Mouse (Mus musculus) testis, adult 2 months (tissue): ENCODE measurements around the gene Lsm14a. TPM values are rescaled to one million over a fixed set of nuclear protein-coding genes. Genes with fewer than 3 reads are reported as not detected.
A peak's percentile ranks its signal among the peaks of the same experiment; 100 is the strongest.

ENCODE experiments used
- H3K27ac ChIP-seq: fragments of 200-500 bp; 2 replicates; pipeline ENCODE4 v1.5.1; 2012; ENCODE audit warnings: low read depth, low read length; ENCODE audit not compliant: control insufficient read depth, insufficient read depth
- H3K27me3 ChIP-seq: fragments of 200-500 bp; 2 replicates; pipeline ENCODE4 v1.6.1; 2012; ENCODE audit warnings: mild to moderate bottlenecking, low read length, moderate library complexity; ENCODE audit not compliant: control insufficient read depth, insufficient read depth
- H3K36me3 ChIP-seq: fragments of 200-500 bp; 2 replicates; pipeline ENCODE4 v1.6.1; 2012; ENCODE audit warnings: mild to moderate bottlenecking, low read length; ENCODE audit not compliant: control insufficient read depth, insufficient read depth
- H3K4me1 ChIP-seq: fragments of 200-500 bp; 2 replicates; pipeline ENCODE4 v1.6.1; 2012; ENCODE audit warnings: low read length; ENCODE audit not compliant: control insufficient read depth, insufficient read depth
- H3K4me3 ChIP-seq: fragments of 200-500 bp; 2 replicates; pipeline ENCODE4 v1.5.1; 2012; ENCODE audit warnings: low read depth, mild to moderate bottlenecking, low read length, moderate library complexity, mixed read lengths; ENCODE audit not compliant: control insufficient read depth
- CTCF ChIP-seq: fragments of 200-500 bp; IDR thresholded peaks from 2 replicates; pipeline ENCODE4 v1.5.1; 2012; ENCODE audit warnings: low read depth, mild to moderate bottlenecking, inconsistent platforms, low read length, moderate library complexity; ENCODE audit not compliant: control insufficient read depth, insufficient read depth, insufficient replicate concordance
- POLR2A ChIP-seq: fragments of 200-500 bp; IDR thresholded peaks from 2 replicates; pipeline ENCODE4 v1.6.1; 2012; ENCODE audit warnings: low read depth, mild to moderate bottlenecking, inconsistent platforms, low read length, moderate library complexity; ENCODE audit not compliant: control insufficient read depth
- polyA plus RNA-seq: library from polyadenylated mRNA; depleted of rRNA; stranded (reverse); fragments of >200 nt; gene quantifications from 2 replicates; pipeline ENCODE4 v1.2.3, GENCODE M21; 2012; rRNA removed

Lsm14a gene
- polyA plus RNA-seq = 34.0 and 36.7 TPM in 2 replicates

DNA sequence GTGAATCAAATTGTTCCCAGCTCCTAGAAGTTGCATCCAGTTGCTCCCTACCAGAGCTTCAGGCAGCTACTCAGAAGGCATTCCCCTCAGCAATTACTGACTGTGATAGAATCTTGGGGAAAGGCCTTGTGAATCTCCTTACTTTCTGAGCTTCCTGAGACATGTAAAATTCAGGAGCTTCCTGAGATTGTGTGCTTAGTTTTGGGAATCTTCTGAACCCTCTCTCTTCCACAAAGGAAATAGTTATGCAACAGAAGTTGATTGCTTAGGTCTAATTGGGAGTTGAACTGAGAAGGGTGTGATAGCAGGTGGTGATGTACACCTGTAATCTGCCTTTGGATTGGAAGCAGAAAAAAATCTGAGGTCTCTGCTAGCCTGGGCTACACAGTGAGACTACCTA lies at the start of gene Lsm14a:
TSS of gene Lsm14a (minus strand) at position 101 of the 400 bp plus-strand sequence.
- Histone ChIP-seq H3K36me3 (no peaks in the 10 kb centered on the region), H3K27me3 (no peaks in the 10 kb centered on the region), H3K27ac (no peak within 1 kb of the TSS), H3K4me1 (peaks cover 7% of the 10 kb centered on the region), H3K4me3 (no peak within 1 kb of the TSS)
- TF ChIP-seq POLR2A (no peak), CTCF (no peak)

DNA sequence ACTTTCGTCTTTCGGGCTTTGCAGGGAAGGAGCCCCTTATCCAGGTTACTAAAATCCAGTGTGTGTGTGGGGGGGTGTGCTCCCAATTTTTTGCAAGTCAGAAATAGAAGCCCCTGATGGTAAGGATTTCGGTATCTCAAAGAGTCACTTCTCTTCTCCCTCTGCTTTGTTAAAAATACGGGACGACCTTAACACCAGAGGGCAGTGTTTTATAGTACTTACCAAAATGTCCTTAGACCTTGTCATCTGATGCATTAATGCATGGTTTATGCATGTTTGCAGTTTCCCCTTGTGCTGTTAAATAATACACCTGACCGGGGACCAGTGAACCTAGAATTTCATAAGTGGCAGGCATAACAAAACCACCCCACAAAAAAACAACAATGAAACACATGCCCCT lies 45.8 kb upstream of the Lsm14a start:
- H3K27me3 ChIP-seq = no peaks in the 10 kb centered on the region
- H3K36me3 ChIP-seq = no peaks in the 10 kb centered on the region
- H3K27ac ChIP-seq = no peak overlapping the region
- H3K4me1 ChIP-seq = no peaks in the 10 kb centered on the region
- H3K4me3 ChIP-seq = no peak overlapping the region
- TF ChIP-seq CTCF (no peak), POLR2A (no peak)

GRCm38 (mm10) chr7:34433597-34433996 lies 40.5 kb upstream of the Lsm14a start:
- H3K4me1 ChIP-seq = no peaks in the 10 kb centered on the region
- no peaks in the 10 kb centered on the region for H3K27me3 ChIP-seq
- TF ChIP-seq POLR2A (no peak), CTCF (no peak)
- no peak overlapping the region for H3K27ac ChIP-seq
- no peaks in the 10 kb centered on the region for H3K36me3 ChIP-seq
- no peak overlapping the region for H3K4me3 ChIP-seq

- H3K4me3 ChIP-seq = no peak overlapping the region
- H3K36me3 ChIP-seq = no peaks in the 10 kb centered on the region
- no peaks in the 10 kb centered on the region for H3K27me3 ChIP-seq
- TF ChIP-seq POLR2A (no peak), CTCF (no peak)
- no peak overlapping the region for H3K27ac ChIP-seq
- H3K4me1 ChIP-seq = peaks cover 2% of the 10 kb centered on the region
Measured at GRCm38 (mm10) chr7:34421201-34421600, 28.1 kb upstream of the Lsm14a start.

GRCm38 (mm10) chr7:34407492-34407891 lies 14.4 kb upstream of the Lsm14a start:
- no peaks in the 10 kb centered on the region for H3K36me3 ChIP-seq
- no peak overlapping the region for H3K27ac ChIP-seq
- peaks cover 2% of the 10 kb centered on the region; the same call in 1 of the 2 replicates for H3K4me1 ChIP-seq
- H3K4me3 ChIP-seq = no peak overlapping the region
- H3K27me3 ChIP-seq = no peaks in the 10 kb centered on the region
- no peak for TF ChIP-seq POLR2A
- peak; percentile 37; the same call in 1 of the 2 replicates for TF ChIP-seq CTCF

DNA sequence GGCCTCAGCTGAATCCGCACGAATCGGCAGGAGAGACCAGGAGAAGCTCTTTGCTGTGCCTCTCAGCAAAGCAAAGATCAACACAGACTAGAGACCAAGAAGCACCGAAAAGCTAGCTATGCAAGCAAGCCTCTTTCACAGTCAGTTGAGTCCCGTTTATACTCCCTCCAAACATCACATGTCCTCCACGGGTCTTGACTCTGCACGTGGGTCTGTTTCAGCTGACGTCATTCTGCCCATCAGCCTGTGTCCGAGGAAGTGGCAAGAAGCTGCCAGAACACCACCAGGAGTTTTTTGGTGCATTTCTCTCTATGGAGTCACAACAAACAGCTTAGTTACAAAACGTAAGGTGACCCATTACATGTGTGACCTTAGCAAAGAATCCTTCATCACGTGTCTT lies 10.8 kb upstream of the Lsm14a start:
- H3K36me3 ChIP-seq = no peaks in the 10 kb centered on the region
- TF ChIP-seq POLR2A (no peak), CTCF (no peak)

GRCm38 (mm10) chr7:34400070-34400469 lies 7.0 kb upstream of the Lsm14a start:
- no peaks in the 10 kb centered on the region for H3K36me3 ChIP-seq

More for the DNA sequence above, 10.8 kb upstream of the Lsm14a start:
- peaks cover 2% of the 10 kb centered on the region; the same call in 1 of the 2 replicates for H3K4me1 ChIP-seq
- H3K27ac ChIP-seq = no peak overlapping the region
- no peak overlapping the region for H3K4me3 ChIP-seq
- H3K27me3 ChIP-seq = no peaks in the 10 kb centered on the region

More at GRCm38 (mm10) chr7:34400070-34400469, 7.0 kb upstream of the Lsm14a start:
- H3K4me3 ChIP-seq = no peak overlapping the region
- no peaks in the 10 kb centered on the region for H3K27me3 ChIP-seq
- no peak for TF ChIP-seq POLR2A
- TF ChIP-seq CTCF = peak; percentile 33; the same call in 1 of the 2 replicates
- H3K4me1 ChIP-seq = no peaks in the 10 kb centered on the region
- no peak overlapping the region for H3K27ac ChIP-seq
